Mouse (Mus musculus) right cerebral cortex, adult 18-20 months (tissue): Measurements from ENCODE around the gene Diaph3.

Source experiments
- DNase-seq: peaks from one replicate; pipeline ENCODE4 v3.0.0; 2022; ENCODE audit warnings: mixed read lengths

Diaph3 gene

DNA sequence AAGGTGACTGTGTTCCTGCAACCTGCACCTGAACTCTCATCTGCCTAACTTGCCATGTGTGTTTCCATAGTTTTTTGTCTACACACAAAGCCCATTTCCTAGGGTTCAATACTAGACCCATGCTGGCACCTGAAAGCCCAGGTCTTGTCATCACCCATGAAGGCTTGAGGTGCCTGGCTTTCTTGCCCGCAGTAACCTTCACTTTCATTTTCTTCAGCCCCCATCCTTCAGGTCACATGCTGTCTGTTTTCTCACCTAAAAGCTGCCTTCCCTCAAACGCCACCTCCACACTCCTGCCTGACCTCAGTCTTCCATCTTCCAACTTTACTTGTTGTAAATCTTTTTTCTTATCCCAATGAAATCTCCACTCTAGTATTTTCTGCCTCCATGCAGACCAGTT is 61.3 kb downstream of the Diaph3 start:
- no peak for DNase-seq

DNA sequence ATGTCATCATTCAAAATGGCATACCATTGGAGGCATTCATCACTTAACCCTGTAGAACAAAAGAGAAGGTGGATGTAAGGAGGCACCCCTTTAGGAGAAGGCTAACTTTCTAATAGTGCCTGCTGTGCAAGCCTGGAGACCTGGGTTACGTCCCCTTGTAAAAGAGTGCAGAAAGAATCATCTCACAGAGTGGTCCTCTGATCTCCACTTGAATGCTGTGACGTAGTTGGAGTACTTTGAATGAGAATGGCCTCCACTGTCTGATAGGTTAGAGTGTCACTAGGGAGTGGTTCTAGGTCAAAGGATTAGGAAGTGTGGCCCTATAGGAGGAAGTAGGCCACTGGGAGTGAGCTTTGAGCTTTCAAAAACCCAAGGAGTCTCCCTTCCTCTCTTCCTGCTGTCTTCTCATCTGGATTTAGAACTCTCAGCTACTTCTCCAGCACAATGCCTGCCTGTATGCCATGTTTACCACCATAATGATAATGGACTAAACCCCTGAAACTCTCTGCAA is 66.0 kb downstream of the Diaph3 start:
- DNase-seq, result no peak

DNA sequence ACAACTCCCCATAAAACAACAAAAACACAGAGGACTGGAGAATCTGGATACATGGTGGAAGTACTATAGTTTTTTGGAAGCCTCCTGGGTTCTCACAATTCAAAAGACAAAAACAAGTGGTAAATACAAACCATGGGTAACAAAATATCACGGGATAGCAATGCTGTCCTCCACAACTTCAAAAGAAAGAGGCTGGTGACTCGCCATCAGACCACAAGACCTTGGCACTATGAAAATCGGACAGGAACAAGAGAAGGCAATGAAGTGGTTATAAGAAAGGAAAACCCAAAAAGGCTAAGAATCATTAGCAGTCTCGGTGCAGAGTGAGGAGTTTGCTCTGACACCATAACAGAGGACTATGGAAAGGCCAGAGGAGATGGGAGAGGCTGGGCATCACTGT is 76.8 kb downstream of the Diaph3 start:
- DNase-seq, result no peak

DNA sequence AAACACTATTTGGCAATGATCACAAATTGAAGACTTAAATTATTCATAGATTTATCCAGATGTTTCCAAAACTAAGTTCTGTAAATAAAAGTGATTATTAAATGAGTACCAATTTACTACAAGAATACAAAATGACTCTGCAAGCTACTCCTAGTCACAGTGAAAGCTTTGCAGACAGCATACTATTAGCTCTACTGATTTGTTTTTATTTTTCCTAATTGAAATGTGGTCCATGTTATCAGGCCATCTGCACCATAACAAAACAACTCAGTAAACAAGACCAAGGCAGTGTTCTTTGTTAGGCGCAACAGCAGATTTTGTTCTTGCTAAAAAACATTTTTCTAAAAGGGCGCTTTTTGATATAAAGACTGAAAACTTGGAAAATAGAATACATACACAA is 84.9 kb downstream of the Diaph3 start:
- no peak for DNase-seq

DNA sequence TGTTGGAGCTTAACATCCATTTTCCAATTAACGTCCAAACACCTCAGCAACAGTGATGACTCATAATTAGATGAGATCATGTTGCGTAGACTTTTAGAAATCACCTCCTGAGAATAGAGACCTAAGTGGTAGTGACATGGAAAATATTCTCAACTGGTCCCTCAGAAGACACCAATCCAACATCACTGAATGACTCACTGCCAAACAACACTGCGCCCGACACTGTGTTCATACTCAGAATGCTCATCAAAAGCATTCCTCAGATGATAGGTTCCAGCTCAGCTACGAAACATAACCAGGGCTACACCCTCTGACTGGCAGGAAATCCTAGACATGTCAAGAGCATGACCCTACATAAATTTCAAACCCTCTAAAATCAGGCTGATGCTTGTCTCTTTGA is 89.8 kb downstream of the Diaph3 start:
- DNase-seq, result no peak

DNA sequence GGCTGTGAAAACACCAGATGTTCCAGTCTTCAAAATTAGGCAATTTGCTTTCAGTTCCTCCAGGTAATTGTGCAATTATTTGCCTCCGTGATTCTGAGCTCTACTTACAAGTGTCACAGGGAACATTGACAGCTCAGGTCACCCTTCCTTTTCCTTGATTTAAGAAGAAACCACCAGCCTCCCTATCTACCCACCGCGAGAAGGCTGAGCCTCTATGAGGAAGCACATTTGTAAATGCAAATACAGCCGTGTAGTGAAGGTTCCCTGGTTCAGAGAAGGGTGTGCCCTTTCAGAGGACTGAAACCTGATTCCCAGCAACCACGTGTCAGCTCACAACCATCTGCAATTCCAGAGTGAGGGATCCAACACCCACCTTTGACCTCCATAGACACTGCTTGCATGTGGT is 96.6 kb downstream of the Diaph3 start:
- DNase-seq, result no peak

DNA sequence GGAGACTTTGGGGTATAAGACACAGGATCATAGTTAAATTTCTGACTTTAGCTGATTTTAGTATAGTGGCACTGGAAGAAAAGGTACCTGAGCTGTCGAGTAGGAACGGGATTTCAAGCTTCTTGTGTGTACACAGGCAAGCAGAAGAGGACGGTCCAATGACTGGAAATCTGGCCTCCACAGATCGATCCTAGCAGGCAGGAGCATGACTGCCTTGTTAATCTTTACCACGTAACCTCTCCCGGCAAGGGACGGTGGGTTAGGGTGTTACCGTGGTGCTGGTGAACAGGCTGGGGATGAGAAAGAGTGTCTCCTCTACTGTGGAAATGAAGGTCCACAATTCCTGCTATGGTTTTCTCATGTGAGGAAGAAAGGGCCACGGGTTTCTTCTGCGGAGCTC is 120.8 kb downstream of the Diaph3 start:
- DNase-seq, result no peak

DNA sequence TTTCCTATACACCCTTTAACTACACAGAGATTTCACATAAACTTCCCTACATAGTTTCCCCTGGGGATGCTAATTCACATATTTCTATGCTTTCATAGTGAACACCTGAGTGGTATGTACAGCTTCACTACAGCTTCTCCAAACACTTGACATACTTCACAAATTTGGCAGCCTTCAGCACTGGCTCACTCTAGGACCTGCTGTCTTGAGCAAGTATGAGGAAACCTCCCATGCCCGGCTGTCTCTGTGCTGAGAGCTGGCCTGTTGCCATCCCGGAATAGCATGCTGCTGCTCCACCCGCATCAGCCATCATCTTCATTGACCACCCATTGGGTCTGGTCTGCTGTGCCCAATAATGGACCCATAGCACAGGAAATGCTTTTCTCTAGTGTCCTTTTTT is 121.3 kb downstream of the Diaph3 start:
- no peak for DNase-seq

DNA sequence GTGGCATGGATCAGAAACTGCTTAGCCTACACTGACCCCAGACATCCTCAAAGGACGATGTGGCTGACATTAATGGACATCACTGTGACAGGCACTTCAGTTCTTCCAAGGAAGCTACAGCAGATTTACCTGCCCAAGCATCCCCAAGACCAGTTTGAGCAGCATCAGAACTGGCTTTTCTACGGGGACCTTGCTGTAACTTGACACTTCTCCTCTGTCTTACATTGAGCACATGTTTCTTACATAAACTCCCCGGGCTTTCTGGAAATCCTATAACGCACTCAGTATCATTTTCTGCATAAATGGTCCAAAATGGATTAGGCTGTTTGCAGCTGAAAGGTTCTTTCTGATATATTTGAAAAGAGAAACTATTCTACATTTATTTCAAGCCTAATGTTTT is 143.7 kb downstream of the Diaph3 start:
- DNase-seq, result no peak

DNA sequence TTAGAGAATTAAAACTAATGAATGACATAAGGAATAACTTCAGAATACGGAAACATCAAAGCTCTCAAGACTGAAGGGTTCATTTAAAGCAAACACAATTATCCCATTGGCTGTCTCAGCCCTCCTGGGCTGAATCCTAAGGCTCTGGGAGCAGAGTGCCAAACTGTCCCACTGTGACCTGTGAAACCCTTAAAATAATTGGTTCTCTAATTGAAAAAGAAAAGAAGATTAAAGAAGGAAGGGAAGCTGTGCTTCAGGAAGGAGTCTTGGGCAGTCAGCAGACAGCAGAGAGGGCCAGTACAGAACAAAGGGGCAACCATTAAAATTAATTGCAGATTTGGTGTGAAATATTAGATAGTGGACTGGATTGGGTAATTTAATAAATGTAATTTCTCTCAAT is 189.9 kb downstream of the Diaph3 start:
- DNase-seq, result no peak

DNA sequence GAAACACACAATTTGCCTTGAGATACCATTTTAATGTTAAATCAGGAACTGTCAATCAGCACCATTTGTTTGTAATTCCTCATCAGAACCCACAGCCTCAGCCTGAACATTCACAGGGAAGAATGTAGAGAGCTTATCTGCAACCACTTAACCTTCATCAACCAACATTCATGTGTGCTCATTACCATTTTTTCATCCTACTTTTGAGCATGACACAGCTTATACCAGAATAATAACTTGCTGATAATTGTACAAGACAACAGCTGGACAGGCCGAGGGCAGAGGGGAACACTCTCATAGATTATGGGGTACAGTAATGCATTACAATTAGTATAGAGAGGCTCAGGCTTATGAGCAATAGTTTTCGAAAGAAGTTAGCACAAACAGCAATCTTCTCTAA is 203.1 kb downstream of the Diaph3 start:
- no peak for DNase-seq

DNA sequence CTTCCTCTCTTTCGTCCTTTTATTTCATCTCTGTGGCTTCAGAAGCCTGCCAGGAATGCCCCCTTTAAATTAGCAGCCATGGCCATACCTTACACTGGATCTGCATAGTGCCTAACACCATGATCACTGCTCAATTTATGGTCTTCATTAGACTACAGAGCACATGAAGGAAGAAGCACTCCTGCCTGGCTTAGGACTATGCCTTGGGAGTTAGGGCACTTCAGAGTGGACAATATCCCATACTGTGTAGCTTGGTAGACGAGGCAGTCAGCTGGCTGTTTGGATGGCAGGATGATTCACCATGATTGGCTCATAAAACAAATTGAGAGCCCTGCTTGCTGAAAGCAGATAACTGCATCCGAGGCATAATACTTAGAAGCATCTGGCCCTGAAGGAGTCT is 204.6 kb downstream of the Diaph3 start:
- DNase-seq, result no peak

DNA sequence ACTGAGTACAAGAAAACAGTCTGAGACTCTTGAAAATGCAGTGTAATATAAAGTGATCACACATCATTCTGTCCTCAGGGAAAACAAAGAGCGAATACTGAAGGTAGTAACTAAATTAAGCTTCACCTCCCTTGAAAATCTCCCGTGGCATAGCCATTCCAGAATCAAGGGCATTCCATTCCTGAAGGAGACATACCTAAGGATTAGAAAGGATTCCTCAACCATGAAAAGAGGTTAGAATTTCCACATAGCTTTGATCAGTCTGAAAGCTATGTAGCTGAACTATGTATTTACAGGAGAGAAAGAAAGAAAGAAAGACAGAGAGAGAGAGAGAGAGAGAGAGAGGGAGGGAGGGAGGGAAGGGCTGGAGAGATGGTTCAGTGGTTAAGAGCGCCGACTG is 210.3 kb downstream of the Diaph3 start:
- no peak for DNase-seq

DNA sequence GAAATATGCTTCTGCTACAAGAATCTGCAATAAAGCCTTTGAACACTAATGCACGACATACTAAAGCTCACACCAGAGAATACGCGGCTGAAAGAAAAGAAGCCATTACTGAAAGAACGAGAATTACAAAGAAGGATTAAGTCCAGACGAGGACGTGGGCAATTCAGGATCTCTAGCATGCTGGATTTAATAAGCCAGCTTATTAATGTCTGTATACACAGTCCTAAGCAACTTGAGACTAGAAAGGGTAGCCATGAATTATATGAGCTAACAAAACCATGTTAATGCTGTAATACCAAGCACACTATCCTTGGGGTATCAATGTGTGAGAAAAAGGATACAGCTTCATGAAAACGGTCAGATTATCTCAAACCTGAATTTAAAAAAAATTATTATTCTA is 214.2 kb downstream of the Diaph3 start:
- no peak for DNase-seq

DNA sequence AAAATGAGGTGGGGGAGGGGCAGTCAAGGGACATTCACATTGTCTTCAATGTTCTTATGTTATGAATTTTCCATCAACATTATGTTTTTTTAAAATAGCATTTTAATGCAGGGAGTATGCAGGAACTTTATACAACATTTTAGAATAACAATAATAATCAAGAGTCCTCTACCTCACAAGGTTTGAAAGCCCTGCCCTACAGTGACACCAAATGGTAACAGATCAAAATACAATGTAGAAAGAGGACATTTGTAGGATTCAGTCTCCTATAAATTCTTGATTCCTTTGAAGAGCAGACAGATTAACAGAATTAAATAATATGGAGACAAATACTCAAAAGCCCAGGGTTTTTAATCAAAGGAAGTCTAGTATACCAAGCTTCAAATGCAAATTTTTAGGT is 242.1 kb downstream of the Diaph3 start:
- no peak for DNase-seq

DNA sequence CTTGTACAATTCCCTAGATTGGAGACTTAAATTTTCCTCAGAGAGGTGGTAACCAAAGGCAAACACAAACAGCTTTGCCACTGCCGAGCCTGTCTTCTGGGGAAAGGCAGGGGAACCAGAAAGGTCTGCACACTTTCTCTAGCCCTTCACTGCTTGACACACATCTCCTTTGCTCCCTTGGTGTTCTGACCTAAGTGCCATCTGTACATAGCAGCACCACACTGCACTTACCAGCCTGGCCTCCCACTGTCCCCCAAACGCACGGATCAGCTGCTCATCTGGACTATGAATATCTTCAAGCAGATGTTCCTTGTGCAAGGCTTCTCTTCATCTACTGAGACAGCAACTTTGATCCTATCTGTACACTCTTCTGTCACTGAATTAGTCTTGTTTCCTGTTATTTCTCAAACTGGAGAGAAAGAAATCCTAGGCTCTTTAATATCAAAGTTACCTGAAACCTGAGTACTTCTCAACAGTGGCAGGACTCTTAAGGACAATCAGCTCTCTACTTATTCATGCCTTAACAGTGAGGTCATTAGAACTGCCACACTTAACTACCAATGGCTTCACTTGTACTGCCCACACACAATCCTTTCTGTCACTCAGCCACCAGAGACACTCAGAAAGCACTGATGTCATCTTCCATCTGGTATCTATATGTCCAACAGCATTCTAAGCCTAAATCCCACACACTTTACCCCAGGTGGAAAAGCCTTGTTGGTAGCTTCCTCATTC is 251.8 kb downstream of the Diaph3 start:
- no peak for DNase-seq

DNA sequence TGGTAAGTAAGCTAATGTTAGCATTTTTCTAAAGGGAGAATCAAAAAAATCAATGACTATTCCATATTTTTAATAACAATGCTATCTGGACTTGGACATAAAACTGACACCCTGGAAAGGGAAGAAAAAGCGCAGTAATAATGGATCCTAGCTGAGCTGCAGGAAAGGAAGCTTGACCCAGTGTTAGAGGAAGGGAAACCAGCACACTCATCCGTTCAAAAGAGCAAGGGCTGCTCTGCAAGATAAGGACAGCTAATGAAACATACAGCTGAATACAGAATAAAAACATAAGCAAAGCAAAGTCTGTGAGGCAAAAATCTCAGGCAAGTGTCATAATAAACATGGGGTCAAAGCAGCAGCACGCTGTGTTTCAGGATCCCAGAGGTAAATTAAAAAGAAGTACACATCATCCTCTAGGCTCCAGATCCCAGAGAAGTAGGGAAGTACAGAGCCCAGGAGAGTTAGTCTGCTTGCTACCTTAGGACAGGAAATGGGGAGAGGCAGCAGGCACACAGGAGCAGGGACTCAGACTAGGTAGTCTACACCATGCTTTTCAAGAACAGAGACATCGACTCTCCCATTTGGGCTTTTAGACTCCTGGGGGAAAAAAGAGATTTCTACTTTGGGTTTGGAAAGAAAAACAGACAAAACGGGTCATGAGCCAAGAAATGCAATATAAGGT is 255.5 kb downstream of the Diaph3 start:
- no peak for DNase-seq

DNA sequence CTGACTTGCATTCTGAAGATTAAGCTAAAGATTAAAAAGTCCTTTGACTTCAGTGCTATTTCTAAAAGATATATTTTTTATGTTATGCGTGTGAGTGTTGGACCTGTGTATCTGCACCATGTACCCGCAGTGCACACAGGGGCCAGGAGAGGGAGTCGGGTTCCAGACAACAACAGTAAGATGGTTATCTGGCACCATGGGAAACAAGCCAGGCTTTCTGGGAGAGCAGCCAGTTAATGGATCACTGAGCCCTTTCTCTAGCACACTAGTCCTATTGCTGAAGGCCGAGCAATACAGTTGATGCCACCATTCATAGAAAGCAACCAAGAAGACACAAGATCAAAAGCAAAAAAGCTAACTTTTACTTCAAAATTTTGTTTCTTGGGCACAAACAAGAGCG is 271.5 kb downstream of the Diaph3 start:
- peak; percentile 24 for DNase-seq

DNA sequence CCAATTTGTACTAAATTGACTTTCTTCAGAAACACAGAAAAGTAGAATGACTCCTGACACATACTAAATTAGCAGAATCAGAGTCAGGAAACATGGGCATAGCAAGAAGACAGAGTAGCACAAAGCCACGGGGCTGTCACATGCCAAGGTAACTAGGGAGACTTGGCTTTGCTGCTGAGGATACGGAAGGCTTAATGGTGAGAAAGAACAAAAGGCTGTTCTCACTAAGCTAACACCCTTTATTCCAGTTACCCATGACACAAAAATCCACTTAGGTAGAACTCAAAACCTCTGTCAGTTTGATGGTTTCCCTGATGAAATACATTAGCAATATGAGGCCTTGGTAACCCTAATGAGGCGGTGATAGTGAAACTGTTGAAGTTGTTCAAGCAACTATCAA is 273.9 kb downstream of the Diaph3 start:
- peak; percentile 6 for DNase-seq

DNA sequence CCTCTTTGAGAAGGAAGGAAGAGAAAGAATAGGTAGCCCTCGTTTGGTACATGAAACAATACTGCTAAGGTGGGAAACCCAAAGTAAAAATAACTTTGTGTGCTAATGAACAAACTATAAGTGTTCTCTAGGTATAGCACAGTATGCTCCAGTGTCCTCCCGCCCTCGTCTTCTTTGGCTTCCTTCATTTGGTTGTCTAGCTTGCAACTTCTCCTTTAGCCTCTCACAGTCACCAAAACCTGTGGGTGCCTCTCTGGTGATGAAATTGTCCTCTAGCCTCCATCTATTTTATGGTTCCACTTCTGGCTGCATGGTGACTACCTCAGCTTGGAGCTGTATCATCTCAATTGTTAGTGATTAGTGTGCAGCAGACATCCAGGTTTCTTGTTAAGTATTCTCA is 277.0 kb downstream of the Diaph3 start:
- DNase-seq, result no peak

DNA sequence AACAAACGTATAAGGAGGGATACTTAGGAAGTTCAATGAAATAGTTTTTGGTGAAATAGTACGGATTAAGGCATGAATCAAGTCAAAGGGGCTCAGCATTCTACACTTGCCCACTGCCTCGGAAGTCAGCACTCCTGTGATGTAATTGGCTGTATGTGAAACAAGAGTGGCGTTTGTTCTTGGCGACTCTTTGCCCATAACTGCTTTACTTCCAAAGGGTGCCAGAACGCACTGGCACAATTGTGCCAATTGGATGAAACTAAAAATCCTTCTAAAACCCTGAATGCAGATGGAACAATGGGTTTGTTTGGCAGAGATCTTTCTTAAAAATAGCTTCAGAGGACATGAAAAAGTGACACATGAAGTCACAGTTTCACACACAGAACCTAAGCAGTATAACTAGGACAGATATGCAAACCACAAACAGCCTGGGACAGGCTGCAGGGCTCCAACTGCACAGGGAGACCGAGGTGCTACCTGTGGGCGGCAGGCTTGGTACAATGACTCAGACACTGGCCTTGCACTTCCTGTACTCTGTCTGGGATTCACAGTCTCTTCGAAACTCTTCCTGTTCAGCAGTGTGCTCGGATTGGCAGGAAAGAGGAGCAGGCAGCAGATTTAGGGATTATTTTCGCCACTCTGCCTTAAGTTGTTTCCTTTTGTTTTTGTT is 279.6 kb downstream of the Diaph3 start:
- DNase-seq, result peak; percentile 25

DNA sequence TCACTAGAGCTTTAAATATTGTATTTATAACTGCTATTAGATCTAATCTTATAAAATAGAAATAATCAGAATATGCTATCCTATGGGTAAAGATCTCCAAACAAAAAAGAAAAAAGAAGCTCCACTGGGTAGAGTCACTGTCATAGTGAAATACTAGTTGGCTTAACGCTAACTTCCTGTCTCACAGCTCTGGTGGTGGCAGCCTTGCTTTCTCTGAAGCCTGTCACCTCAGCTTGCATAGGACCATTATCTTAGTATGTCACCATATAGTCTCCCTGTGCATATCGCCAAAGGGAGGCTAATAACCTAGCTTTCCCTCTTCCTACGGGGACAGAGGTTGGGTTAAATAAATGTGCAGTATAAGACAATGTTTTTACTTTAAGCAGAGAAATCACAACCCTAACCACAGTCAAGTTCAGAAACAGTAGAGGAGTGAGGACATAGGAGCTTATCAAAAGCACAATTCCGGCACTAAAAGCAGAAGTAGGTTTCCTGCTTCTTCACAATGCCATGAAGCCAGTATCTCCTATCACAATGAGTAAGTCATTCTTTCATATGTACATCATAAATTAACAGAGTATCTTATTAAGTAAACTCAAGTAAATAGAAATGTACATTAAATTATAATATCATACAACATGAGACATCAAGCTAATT is 293.8 kb downstream of the Diaph3 start:
- DNase-seq, result no peak

DNA sequence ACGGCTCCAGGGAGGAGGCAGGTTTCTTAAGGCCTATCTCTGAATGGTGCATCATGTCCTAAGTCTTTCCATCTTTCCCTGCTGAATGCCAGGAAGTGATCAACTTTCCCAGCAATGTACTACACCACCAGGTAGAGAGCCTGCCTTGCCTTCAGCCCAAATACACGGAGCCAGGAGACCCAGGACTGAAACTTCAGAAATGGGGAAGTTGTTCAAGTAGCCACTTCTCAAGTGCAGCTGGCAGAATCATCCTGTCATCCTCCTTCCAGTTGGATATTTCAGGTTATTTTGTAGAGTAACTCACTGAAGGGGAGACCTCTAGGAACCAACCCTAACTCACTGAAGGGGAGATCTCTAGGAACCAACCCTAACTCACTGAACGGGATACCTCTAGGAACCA is 297.0 kb downstream of the Diaph3 start:
- DNase-seq, result no peak

DNA sequence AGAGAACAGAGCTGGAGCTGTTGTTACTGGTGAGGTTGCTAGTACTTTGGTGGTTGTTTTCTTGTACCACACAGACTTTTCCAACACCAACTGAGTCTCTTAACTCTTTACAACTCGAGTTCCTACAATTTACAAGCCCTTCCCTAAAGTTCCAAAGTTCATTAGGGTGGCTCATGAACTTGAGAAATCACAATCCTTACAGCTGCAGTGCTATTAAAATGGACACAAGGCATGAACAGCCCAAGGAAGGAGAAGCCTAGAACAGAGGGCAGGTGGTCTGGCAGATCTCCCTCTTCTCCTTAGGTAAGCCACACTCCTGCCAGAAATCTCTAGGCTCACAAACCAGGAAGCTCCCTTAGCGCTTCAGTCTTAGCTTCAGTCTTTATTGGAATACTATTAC is 303.4 kb downstream of the Diaph3 start:
- no peak for DNase-seq
